In genomic region chr7:15968322-15968721, GRCm38 (mm10) we compare ENCODE assay signal across 15 mouse cellular contexts.
"Had no signal": no experiment of that assay in that cellular context is flagged by ENCODE, and none has a peak within 500 bp of the region (broad histone marks: within the 10 kb centered on the region; RNA-seq: fewer than 3 reads in every experiment).

No protein-coding gene starts in this region.

- H3K9ac ChIP-seq: neural tube, embryonic 15.5 days; stomach, embryonic 15.5 days had no signal

- H3K27me3 ChIP-seq: neural tube, embryonic 15.5 days; stomach, embryonic 15.5 days had no signal

- H3K9me3 ChIP-seq: neural tube, embryonic 15.5 days; stomach, embryonic 15.5 days had no signal

- H3K27ac ChIP-seq: neural tube, embryonic 15.5 days; stomach, embryonic 15.5 days; stomach, postnatal 0 days had no signal

- H3K4me2 ChIP-seq: neural tube, embryonic 15.5 days had no signal

- H3K4me3 ChIP-seq: neural tube, embryonic 15.5 days; stomach, embryonic 15.5 days had no signal

- DNase-seq: retina, postnatal 1 day; right cerebral cortex, adult 18-20 months; right cerebral cortex, postnatal 14 days; right cerebral cortex, postnatal 25 days; right cerebral cortex, postnatal 4 days; spleen, adult 18-20 months; thymus, adult 18-20 months; thymus, adult 2 months; thymus, postnatal 14 days; thymus, postnatal 25 days; thymus, postnatal 36 days; thymus, postnatal 4 days had no signal
